Mouse (Mus musculus) lung, embryonic 16.5 days (tissue): ENCODE data around the gene Prss43. TPM values are rescaled to one million over a fixed set of nuclear protein-coding genes. Genes with fewer than 3 reads are reported as not detected.

ENCODE experiments used
- ATAC-seq: fragments of 200-750 bp; cut with Nextera tagmentation; 2 replicates; pipeline ENCODE4 v1.8.0; 2017; ENCODE audit warnings: low read depth, mild to moderate bottlenecking, moderate library complexity
- H3K27ac ChIP-seq: fragments of 300-500 bp; sonication (generic); 2 replicates; pipeline ENCODE4 v1.5.1; 2014; ENCODE audit warnings: mild to moderate bottlenecking, control low read depth, low read length
- H3K27me3 ChIP-seq: fragments of 300-500 bp; sonication (generic); 2 replicates; pipeline ENCODE4 v1.6.1; 2014; ENCODE audit warnings: low read depth, low read length, mixed read lengths; ENCODE audit not compliant: control insufficient read depth, insufficient read depth
- H3K36me3 ChIP-seq: fragments of 300-500 bp; sonication (generic); 2 replicates; pipeline ENCODE4 v1.6.1; 2014; ENCODE audit warnings: low read length; ENCODE audit not compliant: control insufficient read depth, insufficient read depth
- H3K4me1 ChIP-seq: fragments of 300-500 bp; sonication (generic); replicated peaks from 2 replicates; pipeline ENCODE4 v1.6.1; 2014; ENCODE audit warnings: low read length, mixed read lengths; ENCODE audit not compliant: control insufficient read depth, insufficient read depth
- H3K4me2 ChIP-seq: fragments of 300-500 bp; sonication (generic); 2 replicates; pipeline ENCODE4 v1.6.1; 2014; ENCODE audit warnings: low read depth, low read length, control low read depth
- H3K4me3 ChIP-seq: fragments of 300-500 bp; sonication (generic); 2 replicates; pipeline ENCODE4 v1.5.1; 2014; ENCODE audit warnings: mild to moderate bottlenecking, low read length, control low read depth
- H3K9ac ChIP-seq: fragments of 300-500 bp; sonication (generic); 2 replicates; pipeline ENCODE4 v1.6.1; 2014; ENCODE audit warnings: low read length, control low read depth
- H3K9me3 ChIP-seq: fragments of 300-500 bp; sonication (generic); 2 replicates; pipeline ENCODE4 v1.6.1; 2016; ENCODE audit warnings: low read length; ENCODE audit not compliant: control insufficient read depth
- WGBS: fragments of 180-500 bp; shearing (Covaris S2); extraction: QIAGEN DNeasy Blood & Tissue Kit; methylation state at CpG from one replicate; pipeline ENCODE4 v1.1.7; 2014; 5-methylcytosine and 5-hydroxymethylcytosine counted together
- polyA plus RNA-seq: library from polyadenylated mRNA; unstranded; fragments of >200 nt; fragmentation: Nextera tagmentation; extraction: Ambion mirVana; gene quantifications from 2 replicates; pipeline ENCODE4 v1.2.1, GENCODE M21; 2015

Prss43 gene
- polyA plus RNA-seq, 1 experiment from 2014 or later = not detected

DNA sequence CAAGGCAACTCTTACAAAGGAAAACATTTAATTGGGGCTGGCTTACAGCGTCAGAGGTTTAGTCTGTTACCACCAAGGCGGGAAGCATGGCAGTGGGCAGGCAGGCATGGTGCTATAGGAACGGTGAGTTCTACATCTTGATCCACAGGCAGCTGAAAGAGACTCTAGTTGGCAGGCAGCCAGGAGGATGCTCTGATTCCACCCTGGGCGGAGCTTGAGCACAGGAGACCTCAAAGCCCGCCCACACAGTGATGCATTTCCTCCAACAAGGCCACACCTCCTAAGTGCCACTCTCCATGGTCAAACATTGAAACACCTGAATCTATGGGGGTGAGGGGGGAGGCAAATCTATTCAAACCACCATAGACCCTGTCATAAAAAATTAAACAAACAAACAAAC lies 6.5 kb downstream of the Prss43 start:
- no peak overlapping the region for H3K9ac ChIP-seq
- no peaks in the 10 kb centered on the region for H3K4me1 ChIP-seq
- H3K36me3 ChIP-seq = no peaks in the 10 kb centered on the region
- H3K27me3 ChIP-seq = no peaks in the 10 kb centered on the region
- WGBS = 70% methylated on average over 5 of the region's 5 CpGs
- no peak overlapping the region for H3K4me3 ChIP-seq
- no peak overlapping the region for H3K27ac ChIP-seq
- H3K9me3 ChIP-seq = no peaks in the 10 kb centered on the region
- ATAC-seq = no peak
- H3K4me2 ChIP-seq = no peak overlapping the region

GRCm38 (mm10) chr9:110834411-110834810 lies 7.9 kb downstream of the Prss43 start, which contains the start of gene Prss45:
Gene Prss45, plus strand, starts transcription at chr9:110834588.
- 73% methylated on average over 19 of the region's 19 CpGs for WGBS
- H3K9me3 ChIP-seq = no peaks in the 10 kb centered on the region
- no peak within 1 kb of the TSS for H3K27ac ChIP-seq
- no peaks in the 10 kb centered on the region for H3K27me3 ChIP-seq
- no peak within 1 kb of the TSS for H3K9ac ChIP-seq
- no peaks in the 10 kb centered on the region for H3K4me1 ChIP-seq
- peak within 1 kb of the TSS; percentile 1; the same call in 1 of the 2 replicates for H3K4me2 ChIP-seq
- no peak for ATAC-seq
- H3K36me3 ChIP-seq = no peaks in the 10 kb centered on the region
- no peak within 1 kb of the TSS for H3K4me3 ChIP-seq

- Histone ChIP-seq H3K4me3 (no peak overlapping the region), H3K27me3 (no peaks in the 10 kb centered on the region), H3K4me2 (peak overlapping the region; percentile 1; the same call in 1 of the 2 replicates), H3K4me1 (no peaks in the 10 kb centered on the region), H3K9ac (no peak overlapping the region), H3K36me3 (no peaks in the 10 kb centered on the region), H3K9me3 (no peaks in the 10 kb centered on the region), H3K27ac (no peak overlapping the region)
- ATAC-seq = no peak
- WGBS = 25% methylated on average over 10 of the region's 10 CpGs
Observed at GRCm38 (mm10) chr9:110834961-110835360, 8.5 kb downstream of the Prss43 start.

DNA sequence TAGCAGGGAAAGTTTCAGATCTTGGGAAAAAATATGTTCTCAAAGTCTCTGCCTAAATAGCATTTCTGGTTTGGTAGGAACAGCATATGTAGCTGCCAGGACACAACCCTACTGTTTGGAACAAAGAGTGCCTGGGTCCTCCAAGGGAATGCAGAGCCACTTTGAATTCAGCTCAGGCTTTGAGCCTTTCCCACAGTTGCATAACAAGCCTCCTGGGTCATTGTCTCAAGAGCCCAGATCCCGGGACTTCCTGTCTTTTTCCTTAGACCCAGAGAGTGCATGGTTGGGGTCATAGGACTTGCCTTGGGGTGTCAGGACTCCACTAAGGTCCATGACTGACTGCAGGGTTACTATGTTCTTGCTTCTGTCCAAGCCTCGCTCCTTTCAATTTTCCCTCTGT lies 9.6 kb downstream of the Prss43 start:
- Histone ChIP-seq H3K27ac (no peak overlapping the region), H3K27me3 (no peaks in the 10 kb centered on the region), H3K4me1 (no peaks in the 10 kb centered on the region; the same call in 1 of the 2 replicates), H3K4me2 (no peak overlapping the region), H3K36me3 (no peaks in the 10 kb centered on the region), H3K9me3 (no peaks in the 10 kb centered on the region), H3K9ac (no peak overlapping the region), H3K4me3 (no peak overlapping the region)
- WGBS = 42% methylated on average over 2 of the region's 2 CpGs
- no peak for ATAC-seq

- Histone ChIP-seq H3K9me3 (no peaks in the 10 kb centered on the region), H3K27me3 (no peaks in the 10 kb centered on the region), H3K36me3 (no peaks in the 10 kb centered on the region), H3K27ac (no peak overlapping the region), H3K9ac (no peak overlapping the region), H3K4me3 (no peak overlapping the region), H3K4me2 (no peak overlapping the region), H3K4me1 (no peaks in the 10 kb centered on the region; the same call in 1 of the 2 replicates)
- ATAC-seq = no peak
- 84% methylated on average over 6 of the region's 6 CpGs for WGBS
Observed at GRCm38 (mm10) chr9:110840905-110841304, 14.4 kb downstream of the Prss43 start.

GRCm38 (mm10) chr9:110841438-110841837 lies 14.9 kb downstream of the Prss43 start:
- Histone ChIP-seq H3K4me2 (no peak overlapping the region), H3K9me3 (no peaks in the 10 kb centered on the region), H3K27ac (no peak overlapping the region), H3K4me1 (no peaks in the 10 kb centered on the region; the same call in 1 of the 2 replicates), H3K4me3 (no peak overlapping the region), H3K9ac (no peak overlapping the region), H3K27me3 (no peaks in the 10 kb centered on the region), H3K36me3 (no peaks in the 10 kb centered on the region)
- ATAC-seq = peak; percentile 34; the same call in 1 of the 2 replicates
- WGBS = 61% methylated on average over 2 of the region's 2 CpGs

DNA sequence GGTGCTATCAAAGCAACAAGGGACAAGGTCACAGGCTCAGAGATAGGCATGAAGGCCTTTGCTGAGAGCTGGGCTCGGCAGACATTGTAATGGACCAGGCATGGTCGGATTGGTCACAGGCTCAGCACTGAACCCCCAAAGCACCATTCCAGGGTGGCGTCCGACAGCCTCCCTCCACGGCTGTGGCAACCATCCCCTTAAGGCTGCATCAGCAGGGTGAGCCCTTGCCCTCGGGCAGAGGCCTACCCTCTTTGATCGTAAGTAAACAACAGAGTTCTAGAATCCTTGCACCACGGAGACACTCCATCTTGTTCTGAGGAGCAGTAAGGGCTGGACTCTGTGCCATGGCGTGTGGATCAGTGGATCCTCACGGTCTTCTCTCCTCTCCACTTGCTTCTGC lies 17.7 kb downstream of the Prss43 start, which contains the start of gene Prss46:
TSS of gene Prss46 (plus strand) at position 301 of the 400 bp plus-strand sequence.
- Histone ChIP-seq H3K4me2 (no peak within 1 kb of the TSS), H3K36me3 (no peaks in the 10 kb centered on the region), H3K4me1 (no peaks in the 10 kb centered on the region; the same call in 1 of the 2 replicates), H3K9ac (no peak within 1 kb of the TSS), H3K27ac (no peak within 1 kb of the TSS), H3K9me3 (no peaks in the 10 kb centered on the region), H3K4me3 (no peak within 1 kb of the TSS), H3K27me3 (no peaks in the 10 kb centered on the region)
- WGBS = 72% methylated on average over 10 of the region's 10 CpGs
- no peak for ATAC-seq

- Histone ChIP-seq H3K27me3 (no peaks in the 10 kb centered on the region), H3K4me2 (no peak overlapping the region), H3K36me3 (no peaks in the 10 kb centered on the region), H3K4me1 (no peaks in the 10 kb centered on the region), H3K27ac (no peak overlapping the region), H3K4me3 (no peak overlapping the region), H3K9ac (no peak overlapping the region), H3K9me3 (no peaks in the 10 kb centered on the region)
- no peak for ATAC-seq
- 65% methylated on average over 7 of the region's 7 CpGs for WGBS
Observed at GRCm38 (mm10) chr9:110849162-110849561, 22.7 kb downstream of the Prss43 start.

- Histone ChIP-seq H3K27me3 (peaks cover 17% of the 10 kb centered on the region), H3K4me2 (no peak overlapping the region), H3K9ac (no peak overlapping the region), H3K4me1 (no peaks in the 10 kb centered on the region), H3K9me3 (no peaks in the 10 kb centered on the region), H3K4me3 (no peak overlapping the region), H3K36me3 (no peaks in the 10 kb centered on the region), H3K27ac (no peak overlapping the region)
- 55% methylated on average over 7 of the region's 7 CpGs for WGBS
- no peak for ATAC-seq
Observed at GRCm38 (mm10) chr9:110855903-110856302, 29.4 kb downstream of the Prss43 start.

DNA sequence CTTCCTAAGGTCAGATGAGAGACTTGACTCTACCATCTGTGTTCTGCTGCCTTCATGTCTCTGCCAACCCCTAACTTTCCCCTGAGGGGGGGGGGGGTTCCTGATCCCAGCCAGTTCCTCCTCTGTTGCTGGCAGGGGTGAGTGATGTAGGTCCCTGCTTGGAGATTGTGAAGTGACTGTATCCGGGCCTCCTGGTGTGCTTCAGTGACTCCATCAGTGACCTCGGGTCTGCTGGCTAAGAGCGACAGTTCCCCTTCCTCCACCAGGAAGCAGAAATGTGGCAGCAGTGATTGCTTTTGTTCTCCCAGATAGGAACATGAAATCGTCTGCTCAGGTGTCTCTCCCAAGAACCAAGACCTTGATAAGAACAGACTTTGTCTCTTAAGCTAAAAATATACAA lies 30.4 kb downstream of the Prss43 start:
- ATAC-seq = no peak
- no peak overlapping the region for H3K4me3 ChIP-seq
- H3K36me3 ChIP-seq = no peaks in the 10 kb centered on the region
- 33% methylated on average over 4 of the region's 4 CpGs for WGBS
- H3K9me3 ChIP-seq = no peaks in the 10 kb centered on the region
- H3K4me2 ChIP-seq = no peak overlapping the region
- H3K4me1 ChIP-seq = no peaks in the 10 kb centered on the region
- H3K27ac ChIP-seq = no peak overlapping the region
- H3K27me3 ChIP-seq = peaks cover 17% of the 10 kb centered on the region
- H3K9ac ChIP-seq = no peak overlapping the region
